Mouse (Mus musculus): ENCODE data around the gene Gnb2. TPM values are rescaled to one million over a fixed set of nuclear protein-coding genes. Genes with fewer than 3 reads are reported as not detected.

The Gnb2 gene
- total RNA-seq, 2 experiments from 2014 or later, result 389 to 449 TPM

DNA sequence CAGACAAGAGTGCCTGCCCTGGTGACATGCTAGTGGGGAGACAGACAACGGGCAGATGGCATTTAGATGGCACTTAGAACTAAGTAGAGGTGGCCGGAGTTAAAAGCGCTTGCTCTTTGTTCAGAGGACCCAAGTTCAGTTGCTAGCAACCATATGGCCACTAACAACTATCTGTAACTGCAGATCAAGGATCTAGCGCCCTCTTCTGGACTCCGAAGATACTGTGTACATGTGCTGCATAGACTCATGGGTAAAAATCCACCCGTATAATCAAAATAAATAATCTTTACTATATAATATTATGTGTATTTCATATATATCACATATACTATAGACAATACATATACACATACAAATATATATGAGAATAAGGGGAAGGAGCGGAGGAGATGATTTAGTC lies 45.7 kb downstream of the Gnb2 start:
- no peak for ATAC-seq (ENCODE audit: poor library complexity, severe bottlenecking)

DNA sequence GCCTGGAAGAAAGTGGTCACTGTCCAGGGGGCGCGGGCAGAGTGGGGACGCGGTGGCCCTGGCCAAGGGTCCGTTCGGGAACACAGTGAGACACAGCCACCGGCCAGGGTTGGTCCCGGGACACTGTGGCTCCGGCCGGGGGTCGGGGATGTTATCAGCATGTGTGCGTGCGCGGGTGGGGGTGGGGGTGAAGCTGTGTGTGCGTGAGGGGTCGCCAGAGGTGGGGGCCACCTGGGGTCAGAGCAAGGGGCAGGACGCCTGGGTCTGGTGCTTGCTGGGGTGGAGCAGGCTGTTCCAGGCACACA lies 47.5 kb downstream of the Gnb2 start:
- ATAC-seq (ENCODE audit: poor library complexity, severe bottlenecking), result no peak

DNA sequence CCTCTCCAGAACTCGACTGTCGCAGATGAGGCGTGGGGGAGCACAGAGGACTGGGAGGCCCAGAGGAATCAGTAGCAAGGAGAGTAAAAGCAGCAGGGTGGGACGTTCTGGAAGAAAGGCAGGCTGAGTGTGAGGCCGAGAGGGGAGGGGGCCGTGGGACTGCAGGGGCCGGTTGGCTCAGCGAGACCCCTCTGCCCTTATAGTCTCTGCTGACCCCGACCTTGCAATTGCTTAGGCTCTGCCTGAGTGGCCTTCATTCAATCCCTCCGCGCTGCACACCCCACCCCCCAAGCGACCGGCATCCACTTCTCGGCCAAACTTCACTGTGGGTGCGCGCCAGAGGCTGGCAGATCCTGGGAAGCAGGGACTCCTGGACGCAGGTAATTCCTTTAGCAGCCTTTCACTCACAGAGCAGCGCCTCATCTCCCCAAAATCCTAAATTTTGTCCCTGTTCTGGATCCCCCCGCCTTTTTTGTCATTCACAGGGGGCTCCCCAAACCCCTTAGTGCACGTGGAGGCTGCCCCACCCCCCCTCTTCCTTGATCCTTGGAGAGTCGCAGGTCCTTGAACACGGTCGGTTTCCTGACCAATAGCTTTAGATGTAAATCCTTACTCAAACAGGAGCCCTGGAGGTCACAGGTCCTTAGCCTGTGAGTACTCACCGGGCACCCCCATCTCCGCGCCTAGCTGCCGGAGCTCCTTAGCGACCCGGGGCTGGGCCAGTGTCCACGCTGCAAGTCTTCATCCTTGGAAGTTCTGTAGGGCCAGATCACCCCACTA lies 48.0 kb downstream of the Gnb2 start:
- ATAC-seq (ENCODE audit: poor library complexity, severe bottlenecking), result no peak

DNA sequence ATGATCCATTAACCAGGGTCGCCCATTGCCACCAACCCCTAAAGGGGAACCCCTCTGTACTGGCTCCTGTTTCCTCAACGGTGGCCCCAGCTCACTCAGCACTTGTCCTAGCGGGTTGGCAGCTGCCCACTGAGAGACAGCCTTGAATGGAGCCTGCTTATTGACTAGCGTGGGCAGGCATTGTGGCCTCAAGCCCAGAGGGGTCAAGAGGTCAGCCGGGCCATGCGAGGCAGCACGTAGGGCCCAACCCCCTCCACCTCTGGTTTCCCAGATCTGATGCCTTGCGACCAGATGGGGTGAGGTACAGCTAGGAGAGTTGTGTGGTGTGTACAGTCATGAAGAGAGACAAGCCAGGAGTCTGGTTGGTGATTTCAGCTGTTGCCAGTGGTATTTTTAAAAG lies 51.4 kb downstream of the Gnb2 start:
- no peak for ATAC-seq (ENCODE audit: poor library complexity, severe bottlenecking)

DNA sequence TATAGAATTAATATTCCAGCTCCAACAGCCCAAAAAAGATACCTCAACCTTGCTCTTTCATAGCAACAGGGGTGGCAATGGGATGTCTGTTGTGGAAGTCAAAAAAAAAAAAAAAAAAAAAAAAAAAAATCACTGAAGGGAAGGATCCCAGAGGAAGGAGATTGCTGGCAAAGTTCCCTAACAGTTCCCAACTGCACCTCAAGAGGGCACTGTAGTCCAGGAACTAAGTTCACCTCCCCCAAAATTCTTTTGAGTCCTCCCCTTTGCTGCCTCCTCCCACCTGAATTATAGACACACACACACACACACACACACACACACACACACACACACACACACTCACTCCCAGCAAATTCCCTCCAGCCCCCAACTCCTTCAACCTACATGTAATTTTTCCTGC lies 52.2 kb downstream of the Gnb2 start:
- peak; percentile 60 for ATAC-seq (ENCODE audit: poor library complexity, severe bottlenecking)

Other genes starting within 250 kb of the Gnb2 start
- 0.09 and 0.50 TPM in 2 replicates for gene Ache, start 246.0 kb downstream of the Gnb2 start, total RNA-seq (2015)
- gene Ache, start 246.0 kb downstream of the Gnb2 start, total RNA-seq (2017), result 0.07 and 0.08 TPM in 2 replicates
- gene Ufsp1, start 238.9 kb downstream of the Gnb2 start, total RNA-seq (2015), result 0.18 and 1.4 TPM in 2 replicates
- 0.24 and 0.59 TPM in 2 replicates for gene Ufsp1, start 238.9 kb downstream of the Gnb2 start, total RNA-seq (2017)
- 71.9 and 97.1 TPM in 2 replicates for gene Srrt, start 225.8 kb downstream of the Gnb2 start, total RNA-seq (2015)
- 158 and 222 TPM in 2 replicates for gene Srrt, start 225.8 kb downstream of the Gnb2 start, total RNA-seq (2017)
- gene Trip6, start 219.1 kb downstream of the Gnb2 start, total RNA-seq (2015), result 4.1 and 4.2 TPM in 2 replicates
- 2.1 and 2.9 TPM in 2 replicates for gene Trip6, start 219.1 kb downstream of the Gnb2 start, total RNA-seq (2017)
- 12.8 and 13.4 TPM in 2 replicates for gene Slc12a9, start 199.9 kb downstream of the Gnb2 start, total RNA-seq (2015)
- gene Slc12a9, start 199.9 kb downstream of the Gnb2 start, total RNA-seq (2017), result 20.9 and 21.6 TPM in 2 replicates
- gene Ephb4, start 183.4 kb downstream of the Gnb2 start, total RNA-seq (2015), result 0.16 TPM in 1 of 2 replicates, not detected in the other
- gene Ephb4, start 183.4 kb downstream of the Gnb2 start, total RNA-seq (2017), result not detected in 2 replicates
- 0.04 TPM in 1 of 2 replicates, not detected in the other for gene Zan, start 56.4 kb downstream of the Gnb2 start, total RNA-seq (2015)
- gene Zan, start 56.4 kb downstream of the Gnb2 start, total RNA-seq (2017), result not detected in 2 replicates
- gene Pop7, start 31.0 kb downstream of the Gnb2 start, total RNA-seq (2015), result 20.4 and 27.5 TPM in 2 replicates
- 11.9 and 14.9 TPM in 2 replicates for gene Pop7, start 31.0 kb downstream of the Gnb2 start, total RNA-seq (2017)
- gene Gigyf1, start 15.0 kb downstream of the Gnb2 start, total RNA-seq (2015), result 8.3 and 8.5 TPM in 2 replicates
- 5.6 and 5.9 TPM in 2 replicates for gene Gigyf1, start 15.0 kb downstream of the Gnb2 start, total RNA-seq (2017)
- not detected in 2 replicates for gene Epo, start 268 bp downstream of the Gnb2 start, total RNA-seq (2015)
- gene Epo, start 268 bp downstream of the Gnb2 start, total RNA-seq (2017), result not detected in 2 replicates
- gene Actl6b, start 20.0 kb upstream of the Gnb2 start, total RNA-seq (2015), result not detected in 2 replicates
- gene Actl6b, start 20.0 kb upstream of the Gnb2 start, total RNA-seq (2017), result not detected in 2 replicates
- gene Tfr2, start 36.3 kb upstream of the Gnb2 start, total RNA-seq (2015), result 0.89 and 1.0 TPM in 2 replicates
- 1.3 and 2.5 TPM in 2 replicates for gene Tfr2, start 36.3 kb upstream of the Gnb2 start, total RNA-seq (2017)
- 60.5 and 64.2 TPM in 2 replicates for gene Mospd3, start 67.5 kb upstream of the Gnb2 start, total RNA-seq (2015)
- gene Mospd3, start 67.5 kb upstream of the Gnb2 start, total RNA-seq (2017), result 6.4 and 10.6 TPM in 2 replicates
- gene Pcolce, start 80.3 kb upstream of the Gnb2 start, total RNA-seq (2015), result 0.40 and 1.0 TPM in 2 replicates
- gene Pcolce, start 80.3 kb upstream of the Gnb2 start, total RNA-seq (2017), result 0.51 TPM in 1 of 2 replicates, not detected in the other
- 0.18 TPM in 1 of 2 replicates, not detected in the other for gene Fbxo24, start 95.5 kb upstream of the Gnb2 start, total RNA-seq (2015)
- 0.37 TPM in 1 of 2 replicates, not detected in the other for gene Fbxo24, start 95.5 kb upstream of the Gnb2 start, total RNA-seq (2017)
- 76.5 and 93.0 TPM in 2 replicates for gene Lrch4, start 95.6 kb upstream of the Gnb2 start, total RNA-seq (2015)
- 57.1 and 66.7 TPM in 2 replicates for gene Lrch4, start 95.6 kb upstream of the Gnb2 start, total RNA-seq (2017)
- 8.1 and 10.2 TPM in 2 replicates for gene Gm20605, start 95.7 kb upstream of the Gnb2 start, total RNA-seq (2015)
- 5.7 and 18.8 TPM in 2 replicates for gene Gm20605, start 95.7 kb upstream of the Gnb2 start, total RNA-seq (2017)
- 59.9 and 97.5 TPM in 2 replicates for gene Sap25, start 107.8 kb upstream of the Gnb2 start, total RNA-seq (2015)
- gene Sap25, start 107.8 kb upstream of the Gnb2 start, total RNA-seq (2017), result 27.8 and 35.6 TPM in 2 replicates
- not detected in 2 replicates for gene Irs3, start 112.2 kb upstream of the Gnb2 start, total RNA-seq (2015)
- gene Irs3, start 112.2 kb upstream of the Gnb2 start, total RNA-seq (2017), result not detected in 2 replicates
- gene Agfg2, start 151.2 kb upstream of the Gnb2 start, total RNA-seq (2015), result 19.3 and 19.9 TPM in 2 replicates
- gene Agfg2, start 151.2 kb upstream of the Gnb2 start, total RNA-seq (2017), result 16.6 and 18.3 TPM in 2 replicates
- gene Nyap1, start 208.1 kb upstream of the Gnb2 start, total RNA-seq (2015), result 0.21 and 0.27 TPM in 2 replicates
- gene Nyap1, start 208.1 kb upstream of the Gnb2 start, total RNA-seq (2017), result 0.84 and 1.1 TPM in 2 replicates
- 55.9 and 74.7 TPM in 2 replicates for gene Tsc22d4, start 212.2 kb upstream of the Gnb2 start, total RNA-seq (2015)
- 112 and 113 TPM in 2 replicates for gene Tsc22d4, start 212.2 kb upstream of the Gnb2 start, total RNA-seq (2017)
- gene Ppp1r35, start 245.3 kb upstream of the Gnb2 start, total RNA-seq (2015), result 48.6 and 55.3 TPM in 2 replicates
- gene Ppp1r35, start 245.3 kb upstream of the Gnb2 start, total RNA-seq (2017), result 34.1 and 40.1 TPM in 2 replicates

All from megakaryocyte, adult 5-6 weeks (primary cell).